ENCODE assay signal across 16 mouse cellular contexts in genomic region chr14:59839951-59840720, GRCm38 (mm10).
DNase-seq lines count a peak whose midpoint lies in the region; ATAC-seq and TF ChIP-seq lines count a peak whose summit lies in the region.
"Had no signal": no experiment of that assay in that cellular context is flagged by ENCODE, and none has a peak within 500 bp of the region (broad histone marks: within the 10 kb centered on the region; RNA-seq: fewer than 3 reads in every experiment).

No protein-coding gene starts in this region.

- H3K9ac ChIP-seq in liver, adult 2 months (ENCODE audit: low read depth, low read length) = no peak overlapping the region
- H3K9ac ChIP-seq in liver, embryonic 12.5 days = no peak overlapping the region
- H3K9ac ChIP-seq in limb, embryonic 11.5 days (ENCODE audit: low read length) = no peak overlapping the region
- H3K9ac ChIP-seq: forebrain, embryonic 15.5 days; heart, embryonic 12.5 days; hindbrain, embryonic 12.5 days; midbrain, embryonic 13.5 days had no signal

- no peak for TF ChIP-seq POLR2A in liver, adult 2 months (IDR thresholded peaks at IDR 0.05; ENCODE audit: extremely low read depth, insufficient read depth, low read length)

- peak overlapping the region; percentile 26; the same call in 1 of the 2 replicates for H3K27ac ChIP-seq in liver, adult 2 months (replicated peaks; ENCODE audit: insufficient read depth, low read depth, low read length)
- no peak overlapping the region for H3K27ac ChIP-seq in liver, embryonic 12.5 days
- no peak overlapping the region for H3K27ac ChIP-seq in limb, embryonic 11.5 days (replicated peaks; ENCODE audit: low read depth, low read length)
- H3K27ac ChIP-seq: forebrain, embryonic 15.5 days; hindbrain, embryonic 12.5 days; midbrain, embryonic 13.5 days had no signal

- no peaks in the 10 kb centered on the region for H3K27me3 ChIP-seq in liver, adult 2 months (ENCODE audit: control insufficient read depth, insufficient read depth, low read length)
- no peaks in the 10 kb centered on the region for H3K27me3 ChIP-seq in liver, embryonic 12.5 days (replicated peaks)
- no peaks in the 10 kb centered on the region for H3K27me3 ChIP-seq in limb, embryonic 11.5 days (ENCODE audit: control insufficient read depth, insufficient read depth, low read length)
- H3K27me3 ChIP-seq: forebrain, embryonic 15.5 days; heart, embryonic 12.5 days; hindbrain, embryonic 12.5 days; midbrain, embryonic 13.5 days had no signal

- H3K4me3 ChIP-seq in liver, adult 2 months (ENCODE audit: insufficient read depth, low read depth, low read length) = no peak overlapping the region
- H3K4me3 ChIP-seq in liver, embryonic 12.5 days = no peak overlapping the region
- no peak overlapping the region for H3K4me3 ChIP-seq in limb, embryonic 11.5 days (ENCODE audit: low read depth, low read length)
- H3K4me3 ChIP-seq: forebrain, embryonic 15.5 days; heart, embryonic 12.5 days; hindbrain, embryonic 12.5 days; midbrain, embryonic 13.5 days had no signal

- H3K4me2 ChIP-seq in liver, embryonic 12.5 days = no peak overlapping the region
- no peak overlapping the region for H3K4me2 ChIP-seq in limb, embryonic 11.5 days (ENCODE audit: low read depth, severe bottlenecking)
- H3K4me2 ChIP-seq: forebrain, embryonic 15.5 days; heart, embryonic 12.5 days; hindbrain, embryonic 12.5 days; liver, embryonic 11.5 days; midbrain, embryonic 13.5 days had no signal

- H3K79me2 ChIP-seq in liver, adult 2 months (ENCODE audit: control insufficient read depth, insufficient read depth, low read length) = no peaks in the 10 kb centered on the region

- H3K4me1 ChIP-seq in liver, adult 2 months (ENCODE audit: control insufficient read depth, insufficient read depth, low read length) = no peaks in the 10 kb centered on the region
- H3K4me1 ChIP-seq in liver, embryonic 12.5 days = peaks cover 5% of the 10 kb centered on the region; the same call in 1 of the 2 replicates
- H3K4me1 ChIP-seq in limb, embryonic 11.5 days (ENCODE audit: control insufficient read depth, insufficient read depth, low read length) = peaks cover 8% of the 10 kb centered on the region; the same call in 1 of the 2 replicates

- TF ChIP-seq CTCF in liver, adult 2 months (IDR thresholded peaks at IDR 0.05; ENCODE audit: low read depth, low read length) = no peak

- peak; percentile 33 for DNase-seq in liver, adult 2 months (ENCODE audit: extremely low read depth, low read depth, low spot score)
- DNase-seq in limb, embryonic 11.5 days (ENCODE audit: low spot score) = peak; percentile 35
- peak; percentile 25 for DNase-seq in lung, postnatal 10 days
- peak; percentile 18 for DNase-seq in yolk sac, embryonic 10.5 days (ENCODE audit: low spot score)
- DNase-seq in cerebellum, postnatal 10 days = no peak
- DNase-seq in urinary bladder, postnatal 10 days (ENCODE audit: low spot score) = no peak
- DNase-seq: cerebellum, adult 8-10 months; heart, postnatal 14 days; thymus, postnatal 14 days had no signal

- 79% methylated on average over 14 of the region's 14 CpGs for WGBS in liver, adult 2 months
- 61% methylated on average over 14 of the region's 14 CpGs for WGBS in liver, embryonic 12.5 days (ENCODE audit: insufficient replicate concordance)
- WGBS in limb, embryonic 11.5 days = 42% methylated on average over 14 of the region's 14 CpGs

- no peak for ATAC-seq in liver, embryonic 12.5 days
- no peak for ATAC-seq in limb, embryonic 11.5 days (ENCODE audit: insufficient number of reproducible peaks, low FRiP score, low TSS enrichment, low read depth)
- ATAC-seq: forebrain, embryonic 15.5 days; inflammation-experienced regulatory T-cells, adult 6 months; midbrain, embryonic 13.5 days had no signal

- no peaks in the 10 kb centered on the region for H3K36me3 ChIP-seq in liver, adult 2 months (ENCODE audit: control insufficient read depth, insufficient read depth, low read length)
- no peaks in the 10 kb centered on the region for H3K36me3 ChIP-seq in liver, embryonic 12.5 days
- H3K36me3 ChIP-seq in limb, embryonic 11.5 days (ENCODE audit: control insufficient read depth, insufficient read depth, low read length) = no peaks in the 10 kb centered on the region
- H3K36me3 ChIP-seq: forebrain, embryonic 15.5 days; heart, embryonic 12.5 days; hindbrain, embryonic 12.5 days; midbrain, embryonic 13.5 days had no signal

- no peaks in the 10 kb centered on the region for H3K9me3 ChIP-seq in liver, embryonic 12.5 days (replicated peaks)
- no peaks in the 10 kb centered on the region for H3K9me3 ChIP-seq in limb, embryonic 11.5 days (ENCODE audit: control insufficient read depth, low read length)
- H3K9me3 ChIP-seq: forebrain, embryonic 15.5 days; heart, embryonic 12.5 days; hindbrain, embryonic 12.5 days; midbrain, embryonic 13.5 days had no signal

Comparison
In these comparisons a context has a peak if more than half of its experiments do, and no peak if none do; other contexts are left out.
1. DNase-seq: peak in liver, adult 2 months (single experiment), limb, embryonic 11.5 days (single experiment), lung, postnatal 10 days (single experiment) and yolk sac, embryonic 10.5 days (single experiment); none in cerebellum, postnatal 10 days (0 of 2) and urinary bladder, postnatal 10 days (single experiment).